Mouse (Mus musculus) hematopoietic stem cell, adult 5-6 weeks (primary cell): ENCODE measurements at regions not wholly inside any gene's neighbourhood (a gene's known extent, or its start where the extent isn't known, plus 50 kb on each side); places are given as distances from the start of the nearest gene placed in this dataset.
A peak's percentile ranks its signal among the peaks of the same experiment; 100 is the strongest.

Experiments
- ATAC-seq, 2 experiments: fragments of 125-278 bp in 1 of 2; replicated peaks in 1 of 2; 2 replicates each; pipeline ENCODE4 v1.8.0; 2016 to 2017; ENCODE audit warnings: inconsistent platforms in 2 of 2, mild to moderate bottlenecking in 2 of 2, moderate number of reproducible peaks in 2 of 2, low read depth in 1 of 2, moderate TSS enrichment in 1 of 2; ENCODE audit not compliant: low FRiP score in 2 of 2, poor library complexity in 2 of 2, severe bottlenecking in 2 of 2, insufficient read depth in 1 of 2, low TSS enrichment in 1 of 2

DNA sequence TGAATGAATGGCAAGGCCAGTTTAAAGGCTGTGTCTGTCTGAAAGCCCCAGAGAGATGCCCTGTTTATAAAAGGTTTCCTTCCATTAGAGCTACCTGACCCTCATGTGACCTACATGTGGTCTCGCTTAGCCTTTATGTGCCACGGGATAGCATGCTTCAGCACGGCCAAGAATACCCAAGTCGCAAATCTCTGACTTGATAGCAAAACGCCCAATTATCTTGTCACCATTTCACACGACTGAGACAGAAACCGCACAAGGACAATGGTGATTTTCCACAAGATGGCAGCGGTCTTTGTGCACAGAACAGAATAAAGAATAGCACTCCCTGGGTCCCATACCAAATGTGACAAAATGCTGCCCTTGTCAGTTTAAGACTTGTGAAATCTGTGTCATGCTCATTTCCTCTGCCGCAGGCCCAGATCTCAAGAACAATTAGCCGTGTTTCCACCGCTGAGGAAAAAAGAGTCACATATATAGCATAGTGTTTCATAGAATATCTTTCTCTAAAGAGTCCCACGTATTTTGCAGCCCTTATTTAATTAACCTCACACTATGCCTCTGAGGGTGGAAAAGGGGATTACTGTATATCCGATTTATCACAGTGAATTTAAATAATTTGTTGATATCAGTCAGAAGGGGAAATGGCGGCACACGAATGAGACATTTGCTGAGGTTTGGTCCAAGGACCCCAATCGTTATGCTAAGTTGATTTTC lies 118.3 kb upstream of the Cwc22 start:
- ATAC-seq: no peak

DNA sequence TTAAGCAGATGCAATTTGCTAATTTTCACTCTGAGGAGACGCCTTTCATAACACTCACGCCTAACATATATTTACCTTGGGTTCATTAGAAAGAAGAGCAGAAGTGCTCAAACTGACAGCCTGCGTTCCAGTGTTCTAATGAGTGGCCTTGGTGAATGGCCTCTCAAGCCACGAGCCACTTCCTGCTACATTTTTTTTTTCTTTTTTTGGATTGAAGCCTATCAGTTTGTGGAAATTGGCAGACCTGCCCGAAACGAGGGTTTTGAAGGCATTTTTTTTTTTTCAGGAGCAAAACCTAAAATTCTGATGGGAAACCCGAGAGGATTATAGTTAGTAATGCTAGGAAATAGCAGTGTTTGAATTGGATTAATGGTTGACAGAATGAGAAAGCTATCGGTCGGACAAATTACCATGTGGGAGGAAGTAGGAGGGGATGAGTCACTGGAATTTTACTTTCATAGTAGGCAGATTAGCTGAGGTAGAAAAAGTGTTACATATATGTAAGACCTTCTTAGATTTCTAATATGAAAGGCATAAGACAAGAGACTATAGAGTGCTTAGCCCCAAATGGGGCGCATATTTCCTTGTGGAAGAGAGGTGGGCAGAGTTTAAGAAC lies 113.7 kb upstream of the Cwc22 start:
- peak; percentile 38 to 62; a peak in 3 of 4 replicates for ATAC-seq

DNA sequence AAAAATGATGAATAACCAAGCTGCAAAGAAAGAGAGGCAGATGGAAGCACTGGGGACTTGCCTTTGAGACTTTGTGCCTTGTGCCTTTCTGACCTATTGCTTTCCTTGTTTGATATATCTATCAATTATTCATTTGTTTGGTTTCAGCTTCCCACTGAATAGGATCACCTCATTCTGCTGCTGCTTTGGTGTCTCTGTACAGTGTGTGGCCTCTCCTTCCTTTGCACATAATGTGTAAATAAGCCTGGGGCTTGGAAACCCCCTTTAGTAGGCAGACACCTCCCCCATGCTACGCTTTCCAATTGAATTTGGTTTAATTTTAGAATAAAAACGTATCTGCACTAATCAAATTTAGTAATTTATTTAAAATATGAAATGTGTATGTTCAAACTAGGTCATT lies 112.8 kb upstream of the Cwc22 start:
- ATAC-seq: no peak

DNA sequence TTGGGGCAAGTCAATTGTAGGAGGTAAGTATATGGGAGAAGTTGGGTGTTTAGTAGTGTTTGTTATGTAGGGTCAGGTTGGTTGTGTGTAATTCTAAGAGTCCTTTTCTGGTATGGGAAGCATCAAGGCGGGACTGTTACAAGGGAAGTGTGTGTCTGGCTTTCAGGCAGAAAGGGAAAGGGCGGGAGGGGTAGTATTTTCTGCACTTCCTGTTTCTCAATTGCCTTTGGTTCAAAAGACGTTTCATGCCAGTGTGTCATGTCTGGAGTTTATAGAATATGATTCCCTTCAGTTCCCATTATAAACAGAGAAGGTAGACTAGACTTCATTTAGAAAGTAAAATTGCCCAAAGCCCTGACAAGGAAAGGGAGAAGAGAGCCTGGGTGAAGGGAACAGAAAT lies 107.7 kb upstream of the Cwc22 start:
- ATAC-seq: peak; percentile 37 to 59; a peak in 3 of 4 replicates

DNA sequence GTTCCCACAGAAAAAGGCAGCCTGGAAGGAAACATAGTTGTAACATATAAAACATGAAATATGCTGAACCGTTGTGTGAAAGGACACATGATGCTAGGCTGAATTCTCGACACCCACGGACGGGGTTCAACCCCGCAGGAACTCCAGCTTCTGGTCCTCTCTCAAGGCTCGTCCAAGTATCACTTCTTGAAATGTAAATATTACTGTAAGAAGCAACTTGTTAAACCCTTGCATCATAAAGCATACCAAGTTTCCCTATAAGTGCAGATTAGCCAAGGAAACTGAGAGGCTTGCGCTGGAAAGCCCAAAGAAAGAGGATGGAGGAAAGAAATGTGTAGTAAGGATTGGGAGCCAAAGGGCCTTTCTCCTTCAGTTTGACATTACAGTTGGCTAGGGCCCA lies 104.4 kb upstream of the Cwc22 start:
- ATAC-seq: no peak

DNA sequence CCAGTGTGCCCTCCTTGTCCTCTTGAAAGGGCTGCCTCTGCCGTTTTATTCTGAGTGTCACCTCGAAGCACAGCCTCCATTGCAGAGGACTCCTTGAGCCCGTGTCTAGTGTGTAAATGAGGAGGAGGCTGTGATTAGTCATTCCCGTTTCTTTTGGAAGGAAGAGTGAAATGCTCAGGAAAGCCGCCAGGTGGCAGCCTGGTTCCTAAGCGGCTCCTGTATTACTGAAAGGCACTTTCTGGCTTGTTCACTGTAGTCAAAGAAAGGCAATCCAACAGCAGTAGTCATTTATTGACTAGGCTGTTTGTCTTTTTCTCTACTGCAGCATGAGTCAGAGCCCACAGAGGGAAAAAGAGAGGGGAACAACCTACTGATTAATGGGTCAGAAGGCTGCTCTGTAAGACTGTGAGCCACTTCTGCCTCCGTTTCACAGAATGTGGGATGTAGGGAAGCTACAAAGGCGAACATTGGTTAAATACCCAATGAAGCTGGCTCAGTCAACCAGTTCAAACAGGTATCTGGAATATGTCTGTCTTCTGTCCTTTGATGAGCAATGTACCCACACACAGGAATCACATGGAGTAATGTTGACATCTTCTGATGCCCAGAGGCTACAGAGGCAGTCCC lies 103.2 kb upstream of the Cwc22 start:
- peak; percentile 73 for ATAC-seq

DNA sequence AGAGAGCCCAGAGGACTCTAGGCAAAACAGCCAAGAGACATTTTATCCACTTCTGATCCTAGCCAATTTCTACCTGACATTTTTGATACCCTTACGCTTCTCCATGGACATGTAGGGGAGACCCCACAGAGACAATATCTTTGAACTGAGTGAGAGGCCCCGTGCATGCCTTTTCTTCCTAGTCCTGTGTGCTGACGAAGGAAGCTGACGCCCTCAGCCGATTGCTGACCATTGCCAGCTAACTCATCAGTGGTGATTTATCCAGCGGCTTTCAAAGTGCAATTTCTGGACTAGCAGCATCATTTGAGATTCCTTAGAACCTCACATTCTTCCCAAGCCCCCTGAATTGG lies 102.5 kb upstream of the Cwc22 start:
- ATAC-seq: no peak

DNA sequence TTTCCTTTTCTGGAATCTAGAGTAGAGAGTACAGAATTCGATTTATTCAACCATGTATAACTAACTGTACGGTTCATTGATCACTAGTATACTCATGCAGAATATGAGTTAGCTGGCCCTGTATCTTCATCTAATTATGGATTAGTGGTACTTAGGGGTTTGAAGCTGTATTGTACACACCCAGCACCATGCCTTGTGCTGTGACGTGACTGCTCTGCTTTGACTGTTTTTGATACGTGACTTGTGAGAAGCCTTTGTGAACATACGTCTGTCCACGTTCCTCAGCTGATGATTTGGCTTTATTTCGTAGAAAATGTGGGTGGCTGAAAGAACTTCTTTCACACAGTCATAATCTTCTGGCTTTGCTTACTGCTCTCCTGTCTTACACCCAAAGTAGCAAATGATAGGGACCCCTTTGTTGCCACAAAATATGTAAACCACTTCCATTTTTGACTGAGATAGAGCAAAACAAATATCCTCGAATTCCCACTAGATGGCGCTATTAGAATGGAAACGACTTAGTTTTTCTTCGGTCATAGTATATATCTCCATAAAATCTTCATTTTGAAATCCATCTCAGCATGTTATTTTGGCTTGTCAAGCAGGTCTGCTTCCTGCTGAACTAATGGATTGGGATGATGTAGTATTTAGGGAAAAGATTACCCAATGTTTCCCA lies 102.0 kb upstream of the Cwc22 start:
- ATAC-seq: peak; percentile 53 to 60; a peak in 2 of 4 replicates

DNA sequence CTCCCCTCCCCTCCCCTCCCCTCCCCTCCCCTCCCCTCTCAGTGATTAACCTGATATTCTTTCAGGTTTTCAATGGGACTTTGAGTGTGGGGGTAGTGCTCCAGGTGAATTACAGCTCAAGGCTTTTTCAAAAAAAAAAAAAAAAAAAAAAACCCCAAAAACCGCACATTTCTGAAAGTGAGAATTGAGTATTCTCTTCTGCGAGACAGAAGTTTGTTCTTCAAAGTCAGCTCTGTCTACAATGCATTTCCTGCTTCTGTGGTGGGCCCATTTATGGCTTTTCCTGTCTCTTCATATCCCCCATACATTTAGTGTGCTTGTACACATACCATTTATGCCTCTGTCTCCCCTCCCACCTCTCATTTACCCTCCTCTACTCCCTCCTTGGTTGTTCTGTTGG lies 81.1 kb upstream of the Cwc22 start:
- no peak for ATAC-seq

DNA sequence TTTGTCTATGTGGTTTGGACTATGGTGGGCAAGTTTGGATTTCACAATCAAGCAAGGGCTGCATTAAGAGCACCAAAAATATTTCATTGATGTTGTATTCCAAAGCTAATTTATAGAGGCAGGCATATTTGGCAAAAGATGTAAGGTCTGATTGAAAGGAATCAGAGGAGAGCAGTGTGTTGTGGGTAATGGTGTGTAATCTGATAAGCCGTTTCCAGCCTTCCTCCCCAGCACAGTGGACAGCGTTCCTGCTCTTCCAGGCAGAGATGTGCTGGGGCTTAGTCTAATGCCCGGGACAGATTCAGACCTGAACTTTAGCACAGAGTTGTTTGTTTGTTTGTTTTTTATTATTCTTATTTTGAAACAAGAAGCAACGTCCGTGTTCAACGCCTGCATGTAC lies 80.6 kb upstream of the Cwc22 start:
- ATAC-seq: no peak

DNA sequence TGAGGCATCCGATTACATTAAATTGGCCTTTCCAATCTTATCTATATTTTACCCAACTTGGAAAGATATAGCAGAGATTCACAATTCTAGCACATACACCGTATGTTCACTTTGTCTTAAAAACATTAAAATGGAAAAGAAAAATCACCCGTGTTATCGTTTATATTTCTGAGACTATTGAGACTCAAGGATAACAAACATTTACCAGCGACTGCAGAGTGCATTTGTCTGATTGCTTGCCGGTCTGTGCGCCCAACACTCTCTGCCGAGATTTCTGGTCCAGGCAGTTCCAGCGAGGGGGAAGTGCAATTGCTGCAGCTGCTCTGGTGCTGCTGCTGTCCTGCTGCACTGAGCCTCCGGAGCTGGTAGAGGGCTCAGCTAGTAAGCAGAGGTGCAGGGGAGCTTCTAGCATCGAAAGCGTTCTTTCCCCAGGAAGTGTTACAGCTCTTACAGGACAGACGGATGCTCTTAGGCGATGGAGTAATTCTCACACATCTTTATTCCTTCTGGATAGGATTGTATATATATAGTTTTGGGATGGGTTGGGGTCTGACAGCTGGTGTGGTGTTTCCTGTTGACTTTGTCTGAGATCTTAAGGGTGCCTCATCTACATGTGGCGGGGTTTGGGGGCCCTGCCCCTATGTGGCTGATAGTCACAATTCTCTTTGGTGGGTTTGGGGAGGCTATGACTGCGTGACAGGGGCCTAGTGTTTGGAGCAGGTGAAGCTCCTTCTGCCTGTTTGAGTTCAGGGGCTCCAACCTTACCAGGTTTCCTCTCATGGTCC lies 79.7 kb upstream of the Cwc22 start:
- ATAC-seq: no peak

DNA sequence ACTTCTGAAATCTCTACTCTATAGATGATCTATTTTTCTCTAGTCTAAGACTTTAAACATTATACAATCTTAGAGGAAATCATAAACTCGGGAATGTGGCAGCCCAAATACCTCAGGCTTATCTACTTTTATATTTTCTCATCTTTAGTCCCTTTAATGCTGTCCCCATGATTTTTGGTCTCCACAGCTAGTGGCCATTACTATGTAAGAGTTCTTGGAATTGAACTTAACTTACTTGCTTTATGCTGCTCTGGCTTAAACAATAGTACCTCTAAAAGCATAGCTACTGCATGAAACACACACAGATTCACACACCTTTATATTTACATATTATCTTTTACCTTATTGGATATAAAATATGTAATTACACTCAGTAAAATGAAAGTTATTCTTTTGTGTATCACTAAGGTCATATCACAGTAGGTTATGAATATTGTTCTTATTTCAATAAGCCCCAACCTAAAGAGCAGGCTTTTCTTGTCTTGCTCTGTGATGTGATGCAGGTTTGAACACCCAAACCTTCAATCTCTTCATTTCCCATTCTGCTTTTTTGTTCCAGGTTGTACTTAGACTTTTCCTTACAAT lies 78.9 kb upstream of the Cwc22 start:
- ATAC-seq: no peak

DNA sequence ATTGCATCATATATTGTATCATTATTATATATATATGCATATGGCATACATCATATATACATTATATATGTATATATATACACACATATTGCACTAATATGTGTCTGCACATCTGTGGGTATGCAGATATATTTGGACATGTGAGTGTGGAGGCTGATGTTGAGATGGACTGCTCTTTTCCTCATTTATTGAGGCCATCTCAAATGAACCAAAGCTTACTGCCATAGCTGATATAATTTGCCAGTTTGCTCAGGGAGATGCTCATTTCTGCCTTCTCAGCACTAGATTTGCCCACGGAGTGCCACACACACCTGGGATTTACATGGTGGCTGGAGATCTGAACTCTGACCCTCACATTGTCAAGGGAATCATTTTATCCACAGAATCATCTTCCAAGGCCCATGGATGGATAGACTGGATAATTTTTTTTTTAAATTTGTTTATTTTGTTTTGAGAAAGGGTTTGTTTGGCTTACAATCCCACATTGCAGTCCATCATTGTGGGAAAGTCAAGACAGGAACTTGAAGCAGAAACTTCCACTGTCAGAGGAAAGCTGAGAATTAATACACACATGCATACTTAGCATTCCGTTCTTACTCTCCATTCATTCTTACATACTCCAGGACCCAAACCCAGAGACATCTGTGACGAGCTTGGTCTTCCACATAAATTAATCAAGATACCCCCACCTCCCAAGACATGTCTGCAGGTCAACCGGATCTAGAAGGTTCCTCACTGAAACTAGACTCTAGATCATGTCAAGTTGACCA lies 77.9 kb upstream of the Cwc22 start:
- ATAC-seq: no peak

DNA sequence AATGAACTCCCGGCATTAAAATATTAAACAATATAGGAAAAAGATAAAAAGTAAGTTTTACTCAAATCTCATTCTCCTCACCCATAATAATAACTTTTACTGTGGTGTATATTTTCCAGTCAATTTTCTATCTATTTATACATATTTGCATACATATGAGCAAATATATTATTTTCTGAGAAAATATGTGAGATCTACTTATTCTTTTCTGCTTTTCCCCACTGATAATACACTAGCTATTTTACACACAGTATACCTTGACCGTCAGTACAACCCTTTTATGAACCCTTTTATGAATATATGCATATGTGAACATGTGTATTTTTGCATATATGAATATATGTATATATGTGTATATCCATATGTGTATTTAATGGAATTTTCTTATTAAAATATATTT lies 77.2 kb upstream of the Cwc22 start:
- no peak for ATAC-seq

DNA sequence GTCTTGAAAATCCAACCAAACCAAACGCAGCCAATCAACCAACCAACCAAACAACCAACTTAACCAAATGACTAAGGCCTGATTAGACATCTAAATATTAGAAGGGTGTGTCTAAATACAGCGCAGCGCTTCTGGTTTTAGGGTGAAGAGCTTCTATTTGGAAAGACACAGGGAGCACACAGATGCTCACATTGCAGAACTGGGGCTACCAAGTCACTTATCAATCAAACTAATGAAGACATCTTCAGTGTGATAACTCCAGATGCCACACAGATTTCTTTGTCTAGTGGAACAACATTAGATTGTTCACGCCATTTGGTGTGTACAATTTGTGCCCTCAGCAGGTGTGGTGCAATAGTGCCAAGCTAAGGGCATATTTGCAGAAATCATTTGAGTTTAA lies 76.6 kb upstream of the Cwc22 start:
- ATAC-seq: no peak

DNA sequence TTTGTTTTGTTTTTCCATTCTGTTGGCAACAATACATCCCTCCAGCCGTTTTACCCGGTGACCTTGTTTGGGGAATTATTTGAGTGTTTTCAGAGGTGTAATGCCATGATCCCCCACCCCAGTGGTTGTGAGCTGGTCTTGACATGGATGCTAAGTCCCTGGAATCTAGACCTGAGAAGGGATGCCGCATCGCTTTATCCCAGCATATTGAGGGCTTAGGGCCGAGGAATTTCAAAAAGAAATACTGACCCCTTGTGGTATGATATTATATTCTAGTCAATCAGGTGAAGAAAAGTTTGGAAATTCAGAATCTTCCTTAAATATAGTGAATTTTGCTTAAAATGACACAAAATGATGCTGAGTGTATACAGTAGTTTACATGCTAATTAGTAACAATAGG lies 75.7 kb upstream of the Cwc22 start:
- ATAC-seq: no peak
